Mouse (Mus musculus): ENCODE results near the gene Gm6592. TPM values are rescaled to one million over a fixed set of nuclear protein-coding genes. Genes with fewer than 3 reads are reported as not detected.
A peak's percentile ranks its signal among the peaks of the same experiment; 100 is the strongest.
"Not testable (repeated sequence)": the region's sequence is repeated elsewhere in the genome, so short reads cannot be mapped to it uniquely, and the experiment has no call there.

Gene Gm6592
- polyA plus RNA-seq (2015; fragmentation: Nextera tagmentation; extraction: Ambion mirVana) = not detected in 2 replicates

DNA sequence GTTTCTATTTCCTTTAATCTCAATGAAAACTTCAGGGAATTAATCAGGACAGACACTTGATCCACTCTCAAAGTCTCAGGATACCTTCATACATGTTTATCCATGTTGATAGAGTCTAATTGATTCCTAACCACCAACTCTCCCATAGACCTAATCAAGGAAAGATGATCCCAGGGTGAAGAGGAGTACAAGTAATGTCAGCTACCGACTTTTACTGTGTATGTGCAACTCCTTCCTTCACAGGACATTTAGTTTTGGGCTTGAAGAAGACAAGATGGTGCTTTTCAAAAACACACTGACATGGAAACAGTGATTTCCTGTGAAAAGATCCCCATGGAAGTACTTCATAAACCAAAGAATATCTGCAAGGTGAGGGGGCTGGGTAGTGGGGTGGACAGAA is at the start of gene Gm6592:
TSS of gene Gm6592 (plus strand) at position 301 of the 400 bp plus-strand sequence.
- 52% methylated on average over 1 of the region's 1 CpGs for WGBS
- H3K27me3 ChIP-seq (ENCODE audit: control insufficient read depth, insufficient read depth, low read depth, low read length) = no peaks in the 10 kb centered on the region
- no peak within 1 kb of the TSS for H3K27ac ChIP-seq (ENCODE audit: low read length)
- no peak within 1 kb of the TSS for H3K4me2 ChIP-seq (ENCODE audit: low read depth, low read length)
- ATAC-seq (ENCODE audit: low read depth) = no peak
- no peaks in the 10 kb centered on the region for H3K4me1 ChIP-seq (replicated peaks; ENCODE audit: control insufficient read depth, insufficient read depth, low read length)
- H3K4me3 ChIP-seq (ENCODE audit: low read length) = no peak within 1 kb of the TSS
- H3K9ac ChIP-seq (ENCODE audit: low read length) = no peak within 1 kb of the TSS
- H3K9me3 ChIP-seq (ENCODE audit: control insufficient read depth, low read length) = no peaks in the 10 kb centered on the region
- H3K36me3 ChIP-seq (ENCODE audit: control insufficient read depth, insufficient read depth, low read length) = no peaks in the 10 kb centered on the region

DNA sequence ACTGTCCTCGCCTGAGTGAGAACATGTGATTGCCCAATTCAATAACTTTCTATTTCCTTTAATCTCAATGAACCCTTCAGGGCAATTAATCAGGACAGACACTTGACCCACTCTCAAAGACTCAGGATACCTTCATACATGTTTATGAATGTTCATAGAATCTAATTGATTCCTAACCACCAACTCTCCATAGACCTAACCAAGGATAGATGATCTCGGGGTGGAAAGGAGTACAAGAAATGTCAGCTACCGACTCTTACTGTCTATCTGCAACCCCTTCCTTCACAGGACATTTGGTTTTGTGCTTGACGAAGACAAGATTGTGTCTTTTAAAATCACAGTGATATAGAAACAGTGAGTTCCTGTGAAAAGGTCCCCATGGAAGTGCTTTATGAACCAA is 40.4 kb upstream of the Gm6592 start, which contains the start of gene Ssxb5:
TSS of gene Ssxb5 (plus strand) at position 301 of the 400 bp plus-strand sequence.
- not testable (repeated sequence) for H3K9me3 ChIP-seq (ENCODE audit: control insufficient read depth, low read length); H3K27me3 ChIP-seq (ENCODE audit: control insufficient read depth, insufficient read depth, low read depth, low read length); H3K4me1 ChIP-seq (replicated peaks; ENCODE audit: control insufficient read depth, insufficient read depth, low read length); H3K36me3 ChIP-seq (ENCODE audit: control insufficient read depth, insufficient read depth, low read length); H3K4me2 ChIP-seq (ENCODE audit: low read depth, low read length); ATAC-seq (ENCODE audit: low read depth); H3K27ac ChIP-seq (ENCODE audit: low read length); H3K4me3 ChIP-seq (ENCODE audit: low read length); H3K9ac ChIP-seq (ENCODE audit: low read length)
- 72% methylated on average over 4 of the region's 4 CpGs for WGBS

- Histone ChIP-seq H3K9ac (ENCODE audit: low read length) (no peak overlapping the region), H3K9me3 (ENCODE audit: control insufficient read depth, low read length) (no peaks in the 10 kb centered on the region), H3K4me3 (ENCODE audit: low read length) (no peak overlapping the region), H3K27me3 (ENCODE audit: control insufficient read depth, insufficient read depth, low read depth, low read length) (no peaks in the 10 kb centered on the region), H3K4me2 (ENCODE audit: low read depth, low read length) (no peak overlapping the region), H3K36me3 (ENCODE audit: control insufficient read depth, insufficient read depth, low read length) (no peaks in the 10 kb centered on the region), H3K4me1 (replicated peaks; ENCODE audit: control insufficient read depth, insufficient read depth, low read length) (no peaks in the 10 kb centered on the region), H3K27ac (ENCODE audit: low read length) (no peak overlapping the region)
- no peak for ATAC-seq (ENCODE audit: low read depth)
Observed at GRCm38 (mm10) chrX:8832043-8832442, 11.8 kb upstream of the Gm6592 start.

- 87% methylated on average over 10 of the region's 10 CpGs for WGBS
Observed at GRCm38 (mm10) chrX:8852486-8852885, 8.7 kb downstream of the Gm6592 start.

GRCm38 (mm10) chrX:8864331-8864730 is 20.5 kb downstream of the Gm6592 start:
- not testable (repeated sequence) for H3K27me3 ChIP-seq (ENCODE audit: control insufficient read depth, insufficient read depth, low read depth, low read length); H3K4me3 ChIP-seq (ENCODE audit: low read length); H3K9me3 ChIP-seq (ENCODE audit: control insufficient read depth, low read length); H3K4me1 ChIP-seq (replicated peaks; ENCODE audit: control insufficient read depth, insufficient read depth, low read length); H3K9ac ChIP-seq (ENCODE audit: low read length); H3K27ac ChIP-seq (ENCODE audit: low read length); H3K4me2 ChIP-seq (ENCODE audit: low read depth, low read length); H3K36me3 ChIP-seq (ENCODE audit: control insufficient read depth, insufficient read depth, low read length); ATAC-seq (ENCODE audit: low read depth)
- WGBS = 6% methylated on average over 3 of the region's 3 CpGs

More at GRCm38 (mm10) chrX:8852486-8852885, 8.7 kb downstream of the Gm6592 start:
- H3K9ac ChIP-seq (ENCODE audit: low read length) = no peak overlapping the region
- H3K27ac ChIP-seq (ENCODE audit: low read length) = no peak overlapping the region
- H3K9me3 ChIP-seq (ENCODE audit: control insufficient read depth, low read length) = no peaks in the 10 kb centered on the region
- H3K27me3 ChIP-seq (ENCODE audit: control insufficient read depth, insufficient read depth, low read depth, low read length) = no peaks in the 10 kb centered on the region
- no peak overlapping the region for H3K4me3 ChIP-seq (ENCODE audit: low read length)
- no peak overlapping the region for H3K4me2 ChIP-seq (ENCODE audit: low read depth, low read length)
- no peak for ATAC-seq (ENCODE audit: low read depth)
- no peaks in the 10 kb centered on the region for H3K36me3 ChIP-seq (ENCODE audit: control insufficient read depth, insufficient read depth, low read length)
- H3K4me1 ChIP-seq (replicated peaks; ENCODE audit: control insufficient read depth, insufficient read depth, low read length) = no peaks in the 10 kb centered on the region

DNA sequence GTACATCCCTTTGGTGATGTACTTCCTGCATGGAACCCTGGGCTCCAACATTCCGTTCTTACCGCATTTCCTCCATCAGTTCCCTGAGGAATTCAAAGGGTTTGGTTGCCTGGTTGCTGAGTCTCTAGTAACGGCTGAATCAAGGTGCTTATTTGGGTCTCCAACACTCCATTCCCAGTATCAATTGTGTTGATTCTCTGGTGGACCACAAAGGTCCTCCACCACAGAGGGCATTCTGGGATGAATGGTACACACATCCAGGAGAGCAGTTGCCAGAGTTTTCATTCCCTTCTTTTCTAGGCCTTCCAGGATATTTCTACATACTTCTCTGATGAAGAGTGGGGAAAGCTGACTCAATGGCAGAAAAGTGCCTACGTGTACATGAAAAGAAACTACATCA is 30.2 kb downstream of the Gm6592 start, which contains the start of gene Gm5751:
TSS of gene Gm5751 (plus strand) at position 301 of the 400 bp plus-strand sequence.
- not testable (repeated sequence) for H3K4me1 ChIP-seq (replicated peaks; ENCODE audit: control insufficient read depth, insufficient read depth, low read length); ATAC-seq (ENCODE audit: low read depth); H3K27ac ChIP-seq (ENCODE audit: low read length); H3K27me3 ChIP-seq (ENCODE audit: control insufficient read depth, insufficient read depth, low read depth, low read length); H3K36me3 ChIP-seq (ENCODE audit: control insufficient read depth, insufficient read depth, low read length); H3K9me3 ChIP-seq (ENCODE audit: control insufficient read depth, low read length); H3K4me2 ChIP-seq (ENCODE audit: low read depth, low read length); H3K4me3 ChIP-seq (ENCODE audit: low read length); H3K9ac ChIP-seq (ENCODE audit: low read length)
- WGBS = 92% methylated on average over 3 of the region's 4 CpGs

GRCm38 (mm10) chrX:8884336-8884735 is 40.5 kb downstream of the Gm6592 start:
- no peak for ATAC-seq (ENCODE audit: low read depth)
- Histone ChIP-seq H3K9me3 (ENCODE audit: control insufficient read depth, low read length) (no peaks in the 10 kb centered on the region), H3K4me3 (ENCODE audit: low read length) (no peak overlapping the region), H3K27me3 (ENCODE audit: control insufficient read depth, insufficient read depth, low read depth, low read length) (no peaks in the 10 kb centered on the region), H3K27ac (ENCODE audit: low read length) (no peak overlapping the region), H3K4me2 (ENCODE audit: low read depth, low read length) (no peak overlapping the region), H3K4me1 (replicated peaks; ENCODE audit: control insufficient read depth, insufficient read depth, low read length) (no peaks in the 10 kb centered on the region), H3K9ac (ENCODE audit: low read length) (no peak overlapping the region), H3K36me3 (ENCODE audit: control insufficient read depth, insufficient read depth, low read length) (no peaks in the 10 kb centered on the region)
- 65% methylated on average over 4 of the region's 4 CpGs for WGBS

GRCm38 (mm10) chrX:8891975-8892342 is 48.2 kb downstream of the Gm6592 start:
- Histone ChIP-seq H3K4me2 (ENCODE audit: low read depth, low read length) (peak overlapping the region; percentile 71), H3K9me3 (ENCODE audit: control insufficient read depth, low read length) (no peaks in the 10 kb centered on the region), H3K4me1 (replicated peaks; ENCODE audit: control insufficient read depth, insufficient read depth, low read length) (0 out of 2 replicates have a peak, but pooled peaks cover 3% of the 10 kb centered on the region), H3K4me3 (ENCODE audit: low read length) (peak overlapping the region; percentile 60), H3K36me3 (ENCODE audit: control insufficient read depth, insufficient read depth, low read length) (no peaks in the 10 kb centered on the region), H3K9ac (ENCODE audit: low read length) (peak overlapping the region; percentile 75), H3K27ac (ENCODE audit: low read length) (no peak overlapping the region), H3K27me3 (ENCODE audit: control insufficient read depth, insufficient read depth, low read depth, low read length) (no peaks in the 10 kb centered on the region)
- ATAC-seq (ENCODE audit: low read depth) = no peak
- WGBS = 41% methylated on average over 3 of the region's 9 CpGs

DNA sequence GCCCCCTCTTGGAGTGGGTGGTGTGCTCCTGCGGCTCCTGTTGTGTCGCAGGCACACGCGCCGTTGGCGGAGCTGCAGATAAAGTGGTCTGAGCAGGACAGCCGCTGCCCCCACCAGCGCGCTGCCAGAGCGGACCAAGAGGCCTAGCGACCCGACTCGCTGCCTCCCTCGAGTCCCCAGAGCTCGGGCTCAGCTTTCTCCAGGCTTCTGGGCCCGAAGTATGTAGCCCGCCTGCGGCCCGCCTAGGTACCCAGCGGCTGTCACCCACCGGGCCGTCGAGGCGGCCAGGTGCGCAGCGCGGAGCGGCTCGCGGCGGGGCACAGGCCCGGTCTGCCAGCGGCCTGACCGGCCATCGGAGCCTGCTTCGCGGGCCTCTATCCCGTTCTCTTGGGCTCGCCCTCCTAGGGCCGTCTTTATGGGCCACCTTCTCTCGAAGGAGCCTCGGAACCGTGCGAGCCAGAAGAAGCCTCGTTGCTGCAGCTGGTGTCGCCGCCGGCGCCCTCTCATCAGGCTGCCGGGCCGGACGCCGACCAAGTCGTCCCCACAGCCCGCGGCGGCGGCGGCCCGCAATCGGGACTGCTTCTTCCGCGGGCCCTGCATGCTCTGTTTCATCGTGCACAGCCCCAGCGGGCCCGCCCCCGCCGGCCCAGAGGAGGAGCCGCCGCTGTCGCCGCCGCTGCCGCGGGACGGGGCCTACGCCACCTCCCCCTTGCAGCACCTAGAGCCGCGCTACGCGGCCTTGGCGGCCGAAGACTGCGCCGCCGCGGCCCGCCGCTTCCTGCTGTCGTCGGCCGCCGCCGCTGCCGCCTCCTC is 48.8 kb downstream of the Gm6592 start, which contains the start of gene B630019K06Rik:
TSS of gene B630019K06Rik (plus strand) at position 40 of the 813 bp plus-strand sequence.
- Histone ChIP-seq H3K4me1 (replicated peaks; ENCODE audit: control insufficient read depth, insufficient read depth, low read length) (0 out of 2 replicates have a peak, but pooled peaks cover 3% of the 10 kb centered on the region), H3K9ac (ENCODE audit: low read length) (peak within 1 kb of the TSS; percentile 75), H3K4me2 (ENCODE audit: low read depth, low read length) (peak within 1 kb of the TSS; percentile 71), H3K27me3 (ENCODE audit: control insufficient read depth, insufficient read depth, low read depth, low read length) (no peaks in the 10 kb centered on the region), H3K36me3 (ENCODE audit: control insufficient read depth, insufficient read depth, low read length) (no peaks in the 10 kb centered on the region), H3K9me3 (ENCODE audit: control insufficient read depth, low read length) (no peaks in the 10 kb centered on the region), H3K4me3 (ENCODE audit: low read length) (peak within 1 kb of the TSS; percentile 60), H3K27ac (ENCODE audit: low read length) (peak within 1 kb of the TSS; percentile 83)
- 10% methylated on average over 66 of the region's 95 CpGs for WGBS
- ATAC-seq (ENCODE audit: low read depth) = peak; percentile 97

Data from lung, embryonic 16.5 days (tissue).